Mouse (Mus musculus): ENCODE results near the gene Dyrk1a.

- TF ChIP-seq EP300 (IDR thresholded peaks at IDR 0.05; ENCODE audit: insufficient read depth, low read depth, low read length) (no peak), CTCF (IDR thresholded peaks at IDR 0.05) (no peak), POLR2A (IDR thresholded peaks at IDR 0.05; ENCODE audit: insufficient read depth, low read depth, low read length) (no peak)
Observed at GRCm38 (mm10) chr16:94717051-94717450, 147.2 kb downstream of the Dyrk1a start.

Data from heart, adult 2 months (tissue).